Mouse (Mus musculus): ENCODE data around the gene Gm20662. TPM values are rescaled to one million over a fixed set of nuclear protein-coding genes. Genes with fewer than 3 reads are reported as not detected.

The Gm20662 gene
- polyA plus RNA-seq, 1 experiment: 0.20 TPM

DNA sequence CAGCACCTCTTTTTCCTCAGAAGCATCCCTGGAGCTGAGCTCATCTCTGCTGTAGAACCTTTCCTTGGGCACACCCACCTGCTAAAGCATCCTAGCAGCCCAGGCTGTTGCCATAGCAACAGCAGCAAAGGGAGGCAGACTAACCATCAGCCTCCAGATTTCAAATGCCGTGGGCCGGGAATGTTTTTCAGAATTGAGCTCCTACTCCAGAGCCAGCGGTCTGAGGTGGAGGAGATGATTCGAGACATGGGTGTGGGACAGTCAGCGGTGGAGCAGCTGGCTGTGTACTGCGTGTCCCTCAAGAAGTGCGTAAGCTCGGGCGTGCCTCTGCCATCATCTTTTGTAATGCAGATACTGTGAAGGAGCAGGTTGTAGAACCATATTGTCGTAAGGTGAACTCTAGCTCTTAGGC is 34.8 kb upstream of the Gm20662 start:
- H3K36me3 ChIP-seq (ENCODE audit: control insufficient read depth, insufficient read depth): peaks cover 47% of the 10 kb centered on the region
- no peaks in the 10 kb centered on the region for H3K27me3 ChIP-seq (ENCODE audit: control insufficient read depth, insufficient read depth, insufficient read length)
- H3K79me2 ChIP-seq (ENCODE audit: control insufficient read depth, insufficient read depth): no peaks in the 10 kb centered on the region
- no peak overlapping the region for H3ac ChIP-seq (ENCODE audit: control insufficient read depth, insufficient read length, low read depth)
- TF ChIP-seq CTCF (IDR thresholded peaks at IDR 0.05; ENCODE audit: control insufficient read depth, insufficient read depth, insufficient read length): no peak
- no peak for TF ChIP-seq FOSL1 (IDR thresholded peaks at IDR 0.05; ENCODE audit: insufficient read depth, low read length, poor library complexity, severe bottlenecking)
- TF ChIP-seq MYOD1 (IDR thresholded peaks at IDR 0.05; ENCODE audit: control insufficient read depth, insufficient read length, low read depth): no peak
- no peak for TF ChIP-seq USF1 (IDR thresholded peaks at IDR 0.05; ENCODE audit: low read depth)
- no peak for TF ChIP-seq CEBPB (IDR thresholded peaks at IDR 0.05; ENCODE audit: low read depth)
- no peak for TF ChIP-seq MYOG (IDR thresholded peaks at IDR 0.05; ENCODE audit: control insufficient read depth, extremely low read depth, insufficient read length)
- TF ChIP-seq MAX (IDR thresholded peaks at IDR 0.05): no peak
- H3K79me3 ChIP-seq (ENCODE audit: low read depth): no peaks in the 10 kb centered on the region
- H3K4me3 ChIP-seq (ENCODE audit: insufficient read depth, poor library complexity, severe bottlenecking): no peak overlapping the region

GRCm38 (mm10) chr9:107961881-107962280 is 34.3 kb upstream of the Gm20662 start:
- Histone ChIP-seq H3K27me3 (ENCODE audit: control insufficient read depth, insufficient read depth, insufficient read length) (no peaks in the 10 kb centered on the region), H3ac (ENCODE audit: control insufficient read depth, insufficient read length, low read depth) (no peak overlapping the region), H3K36me3 (ENCODE audit: control insufficient read depth, insufficient read depth) (peaks cover 47% of the 10 kb centered on the region), H3K79me2 (ENCODE audit: control insufficient read depth, insufficient read depth) (no peaks in the 10 kb centered on the region), H3K79me3 (ENCODE audit: low read depth) (no peaks in the 10 kb centered on the region), H3K4me3 (ENCODE audit: insufficient read depth, poor library complexity, severe bottlenecking) (no peak overlapping the region)
- no peak for TF ChIP-seq FOSL1 (IDR thresholded peaks at IDR 0.05; ENCODE audit: insufficient read depth, low read length, poor library complexity, severe bottlenecking)
- no peak for TF ChIP-seq CEBPB (IDR thresholded peaks at IDR 0.05; ENCODE audit: low read depth)
- peak; percentile 38 for TF ChIP-seq CTCF (IDR thresholded peaks at IDR 0.05; ENCODE audit: control insufficient read depth, insufficient read depth, insufficient read length)

DNA sequence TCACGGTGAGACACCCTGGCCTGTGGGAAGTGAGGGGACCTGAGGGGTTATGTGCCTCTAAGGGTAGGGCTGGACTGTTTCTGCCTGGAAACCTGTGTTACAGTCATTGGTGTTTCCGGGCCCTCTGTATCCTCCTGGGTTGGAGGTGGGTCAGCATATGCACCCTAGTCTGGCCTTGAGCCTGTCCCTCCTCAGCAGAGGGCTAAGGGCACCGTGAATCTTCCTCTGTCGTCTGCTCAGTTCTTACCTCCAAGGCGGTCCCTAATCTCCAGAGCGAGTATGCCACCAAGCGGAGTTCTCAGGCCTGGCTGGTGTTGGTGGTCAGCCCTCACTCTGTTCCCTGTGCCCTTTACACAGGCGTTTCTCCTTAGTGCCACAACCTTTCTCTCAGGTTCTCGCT is 33.2 kb upstream of the Gm20662 start:
- H3K36me3 ChIP-seq (ENCODE audit: control insufficient read depth, insufficient read depth): peaks cover 47% of the 10 kb centered on the region
- H3ac ChIP-seq (ENCODE audit: control insufficient read depth, insufficient read length, low read depth): no peak overlapping the region
- H3K27me3 ChIP-seq (ENCODE audit: control insufficient read depth, insufficient read depth, insufficient read length): no peaks in the 10 kb centered on the region
- H3K79me3 ChIP-seq (ENCODE audit: low read depth): no peaks in the 10 kb centered on the region
- TF ChIP-seq MYOG (IDR thresholded peaks at IDR 0.05; ENCODE audit: control insufficient read depth, extremely low read depth, insufficient read length) (no peak), MYOD1 (IDR thresholded peaks at IDR 0.05; ENCODE audit: control insufficient read depth, insufficient read length, low read depth) (no peak), MAX (IDR thresholded peaks at IDR 0.05) (no peak), USF1 (IDR thresholded peaks at IDR 0.05; ENCODE audit: low read depth) (no peak), CEBPB (IDR thresholded peaks at IDR 0.05; ENCODE audit: low read depth) (no peak), CTCF (IDR thresholded peaks at IDR 0.05; ENCODE audit: control insufficient read depth, insufficient read depth, insufficient read length) (no peak), FOSL1 (IDR thresholded peaks at IDR 0.05; ENCODE audit: insufficient read depth, low read length, poor library complexity, severe bottlenecking) (no peak)
- H3K79me2 ChIP-seq (ENCODE audit: control insufficient read depth, insufficient read depth): no peaks in the 10 kb centered on the region
- H3K4me3 ChIP-seq (ENCODE audit: insufficient read depth, poor library complexity, severe bottlenecking): no peak overlapping the region

- H3K36me3 ChIP-seq (ENCODE audit: control insufficient read depth, insufficient read depth): peaks cover 44% of the 10 kb centered on the region
Measured at GRCm38 (mm10) chr9:107963700-107964099, 32.4 kb upstream of the Gm20662 start.

GRCm38 (mm10) chr9:107964681-107965080 is 31.5 kb upstream of the Gm20662 start:
- Histone ChIP-seq H3K79me3 (ENCODE audit: low read depth) (no peaks in the 10 kb centered on the region), H3K4me3 (ENCODE audit: insufficient read depth, poor library complexity, severe bottlenecking) (no peak overlapping the region), H3K36me3 (ENCODE audit: control insufficient read depth, insufficient read depth) (peaks cover 39% of the 10 kb centered on the region), H3K79me2 (ENCODE audit: control insufficient read depth, insufficient read depth) (no peaks in the 10 kb centered on the region), H3K27me3 (ENCODE audit: control insufficient read depth, insufficient read depth, insufficient read length) (no peaks in the 10 kb centered on the region), H3ac (ENCODE audit: control insufficient read depth, insufficient read length, low read depth) (no peak overlapping the region)
- TF ChIP-seq CEBPB (IDR thresholded peaks at IDR 0.05; ENCODE audit: low read depth) (no peak), MYOG (IDR thresholded peaks at IDR 0.05; ENCODE audit: control insufficient read depth, extremely low read depth, insufficient read length) (no peak), MAX (IDR thresholded peaks at IDR 0.05) (no peak), MYOD1 (IDR thresholded peaks at IDR 0.05; ENCODE audit: control insufficient read depth, insufficient read length, low read depth) (no peak), USF1 (IDR thresholded peaks at IDR 0.05; ENCODE audit: low read depth) (no peak), CTCF (IDR thresholded peaks at IDR 0.05; ENCODE audit: control insufficient read depth, insufficient read depth, insufficient read length) (no peak), FOSL1 (IDR thresholded peaks at IDR 0.05; ENCODE audit: insufficient read depth, low read length, poor library complexity, severe bottlenecking) (no peak)

More at GRCm38 (mm10) chr9:107963700-107964099, 32.4 kb upstream of the Gm20662 start:
- TF ChIP-seq MYOG (IDR thresholded peaks at IDR 0.05; ENCODE audit: control insufficient read depth, extremely low read depth, insufficient read length) (no peak), CTCF (IDR thresholded peaks at IDR 0.05; ENCODE audit: control insufficient read depth, insufficient read depth, insufficient read length) (peak; percentile 70), CEBPB (IDR thresholded peaks at IDR 0.05; ENCODE audit: low read depth) (no peak)
- H3K4me3 ChIP-seq (ENCODE audit: insufficient read depth, poor library complexity, severe bottlenecking): no peak overlapping the region
- no peaks in the 10 kb centered on the region for H3K79me3 ChIP-seq (ENCODE audit: low read depth)
- no peaks in the 10 kb centered on the region for H3K27me3 ChIP-seq (ENCODE audit: control insufficient read depth, insufficient read depth, insufficient read length)
- H3K79me2 ChIP-seq (ENCODE audit: control insufficient read depth, insufficient read depth): no peaks in the 10 kb centered on the region
- no peak overlapping the region for H3ac ChIP-seq (ENCODE audit: control insufficient read depth, insufficient read length, low read depth)

DNA sequence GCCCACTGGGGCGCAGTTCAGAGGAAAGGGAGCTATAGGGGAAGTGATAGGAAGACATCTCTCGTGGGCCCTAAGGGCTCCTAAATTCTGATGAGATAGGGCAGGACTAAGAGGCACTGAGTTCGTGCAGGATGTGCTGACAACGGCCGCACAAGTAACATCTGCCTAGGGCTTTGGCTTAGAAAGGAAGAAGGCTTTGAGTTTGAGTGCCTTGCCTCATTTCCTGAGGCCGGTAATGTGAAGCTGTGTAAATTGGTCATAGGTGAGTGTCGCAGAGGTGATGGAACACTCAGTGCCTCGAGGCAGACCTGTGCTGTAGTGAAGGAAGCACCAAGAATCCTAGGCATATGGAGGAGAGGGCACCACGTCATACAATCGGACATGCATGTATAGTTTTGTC is 29.5 kb upstream of the Gm20662 start:
- H3K36me3 ChIP-seq (ENCODE audit: control insufficient read depth, insufficient read depth): peaks cover 39% of the 10 kb centered on the region
- H3K79me2 ChIP-seq (ENCODE audit: control insufficient read depth, insufficient read depth): no peaks in the 10 kb centered on the region
- H3K79me3 ChIP-seq (ENCODE audit: low read depth): no peaks in the 10 kb centered on the region

More for the DNA sequence above, 29.5 kb upstream of the Gm20662 start:
- H3K27me3 ChIP-seq (ENCODE audit: control insufficient read depth, insufficient read depth, insufficient read length): no peaks in the 10 kb centered on the region
- no peak overlapping the region for H3K4me3 ChIP-seq (ENCODE audit: insufficient read depth, poor library complexity, severe bottlenecking)
- no peak overlapping the region for H3ac ChIP-seq (ENCODE audit: control insufficient read depth, insufficient read length, low read depth)
- TF ChIP-seq MYOD1 (IDR thresholded peaks at IDR 0.05; ENCODE audit: control insufficient read depth, insufficient read length, low read depth) (no peak), FOSL1 (IDR thresholded peaks at IDR 0.05; ENCODE audit: insufficient read depth, low read length, poor library complexity, severe bottlenecking) (no peak), MYOG (IDR thresholded peaks at IDR 0.05; ENCODE audit: control insufficient read depth, extremely low read depth, insufficient read length) (no peak), CEBPB (IDR thresholded peaks at IDR 0.05; ENCODE audit: low read depth) (no peak), MAX (IDR thresholded peaks at IDR 0.05) (no peak), USF1 (IDR thresholded peaks at IDR 0.05; ENCODE audit: low read depth) (no peak), CTCF (IDR thresholded peaks at IDR 0.05; ENCODE audit: control insufficient read depth, insufficient read depth, insufficient read length) (no peak)

Data from C2C12 (cell line).